Mouse (Mus musculus) ZHBTc4 (cell line): ENCODE data around the gene Celsr2.

Experiments
- DNase-seq: peaks from one replicate; pipeline ENCODE4 v3.0.0-alpha.2; 2011; ENCODE audit warnings: low read depth, low spot score

Gene Celsr2

GRCm38 (mm10) chr3:108414857-108415830 lies at the start of gene Celsr2:
Gene Celsr2, minus strand, starts transcription at chr3:108415552.
- peak; percentile 46 for DNase-seq

GRCm38 (mm10) chr3:108458866-108459265 lies 43.5 kb upstream of the Celsr2 start:
- peak; percentile 35 for DNase-seq

- no peak for DNase-seq
Measured at GRCm38 (mm10) chr3:108458380-108458779, 43.0 kb upstream of the Celsr2 start.

- no peak for DNase-seq
Measured at GRCm38 (mm10) chr3:108454172-108454571, 38.8 kb upstream of the Celsr2 start.

GRCm38 (mm10) chr3:108451969-108452368 lies 36.6 kb upstream of the Celsr2 start:
- DNase-seq = peak; percentile 54

- no peak for DNase-seq
Measured at GRCm38 (mm10) chr3:108445366-108445705, 30.0 kb upstream of the Celsr2 start.

GRCm38 (mm10) chr3:108444698-108445365 lies 29.5 kb upstream of the Celsr2 start, which contains the start of gene Sars:
Gene Sars, minus strand, starts transcription at chr3:108445209.
- DNase-seq = peak; percentile 95

- peak; percentile 58 for DNase-seq
Measured at GRCm38 (mm10) chr3:108444029-108444428, 28.7 kb upstream of the Celsr2 start.

GRCm38 (mm10) chr3:108436380-108436714 lies 21.0 kb upstream of the Celsr2 start:
- no peak for DNase-seq

- no peak for DNase-seq
Measured at GRCm38 (mm10) chr3:108435701-108436379, 20.5 kb upstream of the Celsr2 start.

GRCm38 (mm10) chr3:108433881-108434495 lies 18.6 kb upstream of the Celsr2 start:
- no peak for DNase-seq

- peak; percentile 97 for DNase-seq
Measured at GRCm38 (mm10) chr3:108433188-108433880, 18.0 kb upstream of the Celsr2 start.

- no peak for DNase-seq
Measured at GRCm38 (mm10) chr3:108432542-108433187, 17.3 kb upstream of the Celsr2 start.

GRCm38 (mm10) chr3:108425624-108426018 lies 10.3 kb upstream of the Celsr2 start:
- DNase-seq = no peak

- DNase-seq = no peak
Measured at GRCm38 (mm10) chr3:108424944-108425623, 9.7 kb upstream of the Celsr2 start.

GRCm38 (mm10) chr3:108423844-108424801 lies 8.8 kb upstream of the Celsr2 start:
- no peak for DNase-seq

GRCm38 (mm10) chr3:108423006-108423405 lies 7.7 kb upstream of the Celsr2 start:
- DNase-seq = no peak

- DNase-seq = peak; percentile 84
Measured at GRCm38 (mm10) chr3:108415831-108416223, 475 bp upstream of the Celsr2 start.
